8 mouse cellular contexts compared by ENCODE assay signal in genomic region chr6:122786275-122786674, GRCm38 (mm10). TPM values are rescaled to one million over a fixed set of nuclear protein-coding genes. Genes with fewer than 3 reads are reported as not detected.
DNase-seq lines count a peak whose midpoint lies in the region.

No protein-coding gene starts in this region.

- intact Hi-C loops in heart, postnatal 10 days (cut with DNase I) = loop anchor here (1.0 kb wide), 1 partner anchor 117 kb away; no protein-coding TSS in a partner anchor

- peak; percentile 26 for DNase-seq in gastrocnemius, postnatal 10 days
- DNase-seq in gastrocnemius, adult 8-10 months (ENCODE audit: low spot score in 2 of 2) = no peak
- peak; percentile 70 for DNase-seq in MN1 (ENCODE audit: low spot score)
- DNase-seq in cerebellum, postnatal 25 days = peak; percentile 82 to 89
- DNase-seq in heart, postnatal 10 days = peak; percentile 50 to 63
- peak; percentile 65 to 81 for DNase-seq in layer of hippocampus, postnatal 14 days (ENCODE audit: low spot score in 2 of 2)
- DNase-seq in lung, postnatal 4 days = peak; percentile 36 to 68
- DNase-seq in right cerebral cortex, postnatal 14 days = peak; percentile 76

RNA-seq across cellular contexts. Expression of gene Slc2a3, which starts 15.2 kb away (rescaled TPM):
- 1 to 10 TPM; 2.2 to 3.8 TPM for total RNA-seq in gastrocnemius, postnatal 10 days (2021)
- 10 to 100 TPM in 2 of 4 experiments, 1 to 10 TPM in 2; 3.6 to 12.3 (median 10.4) TPM for total RNA-seq in gastrocnemius, adult 8-10 months (2022)
- total RNA-seq in heart, postnatal 10 days (2021) = 1 to 10 TPM; 2.1 to 2.5 TPM
- 100 to 1,000 TPM; 124 to 130 TPM for total RNA-seq in layer of hippocampus, postnatal 14 days (2021)

RNA-seq across cellular contexts. Expression of gene Foxj2, which starts 33.4 kb away (rescaled TPM):
- 10 to 100 TPM; 18.4 to 22.9 TPM for total RNA-seq in gastrocnemius, postnatal 10 days (2021)
- 10 to 100 TPM; 23.3 to 27.1 (median 26.4) TPM for total RNA-seq in gastrocnemius, adult 8-10 months (2022)
- 10 to 100 TPM; 28.5 to 32.8 TPM for total RNA-seq in heart, postnatal 10 days (2021)
- total RNA-seq in layer of hippocampus, postnatal 14 days (2021) = 10 to 100 TPM; 26.1 to 26.3 TPM

Comparison
In these comparisons a context has a peak if more than half of its experiments do, and no peak if none do; other contexts are left out.
1. DNase-seq: peak in gastrocnemius, postnatal 10 days (single experiment), MN1 (single experiment), cerebellum, postnatal 25 days (2 of 2), heart, postnatal 10 days (2 of 2), layer of hippocampus, postnatal 14 days (2 of 2), lung, postnatal 4 days (2 of 2) and right cerebral cortex, postnatal 14 days (single experiment); none in gastrocnemius, adult 8-10 months (0 of 2).
2. RNA of gene Slc2a3, which starts 15.2 kb away (total RNA-seq): 124 to 130 TPM in layer of hippocampus, postnatal 14 days; 3.6 to 12.3 TPM in gastrocnemius, adult 8-10 months, 2.2 to 3.8 TPM in gastrocnemius, postnatal 10 days and 2.1 to 2.5 TPM in heart, postnatal 10 days; every median in the first group is over 4 times any median in the second.